Mouse (Mus musculus): Measurements from ENCODE around the gene Tmem150a.

DNA sequence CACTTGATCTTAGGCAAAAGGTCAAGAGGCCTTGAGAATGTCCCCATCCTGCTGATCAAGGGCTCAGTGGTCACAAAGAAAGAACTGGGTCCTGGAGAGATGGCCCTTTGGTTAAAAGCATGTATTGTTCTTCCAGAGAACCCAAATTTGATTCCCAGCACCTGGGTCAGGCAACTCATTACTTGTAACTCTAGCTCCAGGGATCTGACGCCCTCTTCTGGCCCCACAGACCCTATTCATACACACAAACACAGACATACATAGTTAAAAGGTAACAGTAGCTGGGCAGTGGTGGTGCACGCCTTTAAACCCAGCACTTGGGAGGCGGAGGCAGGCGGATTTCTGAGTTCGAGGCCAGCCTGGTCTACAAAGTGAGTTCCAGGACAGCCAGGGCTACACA is 37.1 kb downstream of the Tmem150a start:
- TF ChIP-seq POLR2A (IDR thresholded peaks at IDR 0.05; ENCODE audit: extremely low read depth, insufficient read depth, low read length): no peak
- TF ChIP-seq CTCF (IDR thresholded peaks at IDR 0.05; ENCODE audit: low read depth, low read length): no peak
